Mouse (Mus musculus) small intestine, adult 2 months (tissue): ENCODE data around the gene Axin1.

Experiments used
- CTCF ChIP-seq: fragments of 200-500 bp; IDR thresholded peaks from 2 replicates; pipeline ENCODE4 v1.5.1; 2012; ENCODE audit warnings: low read depth, mild to moderate bottlenecking, control low read depth, inconsistent platforms, low read length, moderate library complexity, mixed read lengths; ENCODE audit not compliant: insufficient replicate concordance, insufficient read length; ENCODE audit errors: extremely low read depth
- POLR2A ChIP-seq: fragments of 200-500 bp; IDR thresholded peaks from 2 replicates; pipeline ENCODE4 v1.6.1; 2012; ENCODE audit warnings: low read depth, mild to moderate bottlenecking, control low read depth, inconsistent platforms, low read length, moderate library complexity

DNA sequence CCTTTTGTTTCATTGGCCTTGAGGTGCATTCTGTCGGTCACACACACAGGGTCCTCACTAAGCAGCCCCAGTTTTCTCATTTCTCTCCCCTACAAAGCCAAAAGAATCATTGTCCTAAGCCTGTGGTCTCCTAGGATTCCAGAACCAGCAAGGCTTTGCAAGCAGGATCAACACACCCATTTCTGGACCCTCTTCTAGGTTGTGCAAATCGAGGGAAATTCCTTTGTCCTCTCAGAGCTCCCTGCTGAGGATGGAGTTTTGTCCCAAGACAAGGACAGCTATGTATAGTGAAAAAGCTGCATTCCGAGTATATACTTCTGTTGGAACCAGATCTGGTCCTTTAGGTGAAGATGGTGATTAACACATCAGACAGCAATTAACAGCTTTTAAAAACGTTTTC lies 28.3 kb upstream of the Axin1 start:
- no peak for TF ChIP-seq POLR2A
- no peak for TF ChIP-seq CTCF
